Mouse (Mus musculus) layer of hippocampus, adult 11-12 months (tissue): ENCODE results near the gene Calm2.
A peak's percentile ranks its signal among the peaks of the same experiment; 100 is the strongest.

Source experiments
- DNase-seq: peaks from one replicate; pipeline ENCODE4 v3.0.0; 2022; ENCODE audit warnings: low spot score

Gene Calm2

DNA sequence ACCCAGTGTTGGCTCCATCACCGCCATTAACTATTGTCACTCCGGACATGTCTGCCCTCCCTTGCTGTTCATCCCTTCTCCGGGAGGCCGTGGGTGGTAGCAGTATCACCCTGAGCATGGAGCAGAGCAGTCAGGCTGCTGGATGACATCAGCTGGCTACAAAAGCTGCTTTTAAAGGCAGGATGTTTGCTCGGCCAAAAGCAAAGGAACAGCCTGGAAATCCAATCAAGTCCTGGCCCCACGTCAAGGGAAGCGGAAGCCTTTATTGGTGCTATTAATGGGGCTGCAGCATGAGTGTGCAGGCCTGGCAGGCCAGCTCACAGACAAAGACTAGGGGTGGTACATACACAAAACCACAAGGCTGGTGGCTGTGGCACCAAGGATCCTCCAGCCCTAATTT, 55.5 kb downstream of the Calm2 start:
- DNase-seq, result peak; percentile 72

DNA sequence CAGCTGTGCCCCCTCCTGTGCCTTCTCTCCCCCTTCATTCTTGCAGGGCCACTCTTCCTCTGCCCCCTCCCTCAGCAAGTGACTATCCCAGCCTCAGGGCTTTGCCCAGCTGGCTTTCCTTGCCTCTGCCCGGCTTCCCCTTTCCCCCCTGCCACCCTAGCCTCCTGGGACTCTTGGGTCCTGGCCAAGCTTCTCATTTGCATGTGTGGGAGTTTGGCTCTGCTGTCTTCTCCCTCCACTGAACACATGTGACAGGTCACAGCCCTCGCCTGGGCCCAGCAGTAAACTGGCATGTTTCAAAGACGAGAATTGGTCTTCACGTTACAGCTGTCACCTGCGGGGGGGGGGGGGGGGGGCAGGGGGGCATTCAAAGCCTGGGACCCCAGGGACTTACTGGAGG, 59.7 kb downstream of the Calm2 start:
- no peak for DNase-seq

DNA sequence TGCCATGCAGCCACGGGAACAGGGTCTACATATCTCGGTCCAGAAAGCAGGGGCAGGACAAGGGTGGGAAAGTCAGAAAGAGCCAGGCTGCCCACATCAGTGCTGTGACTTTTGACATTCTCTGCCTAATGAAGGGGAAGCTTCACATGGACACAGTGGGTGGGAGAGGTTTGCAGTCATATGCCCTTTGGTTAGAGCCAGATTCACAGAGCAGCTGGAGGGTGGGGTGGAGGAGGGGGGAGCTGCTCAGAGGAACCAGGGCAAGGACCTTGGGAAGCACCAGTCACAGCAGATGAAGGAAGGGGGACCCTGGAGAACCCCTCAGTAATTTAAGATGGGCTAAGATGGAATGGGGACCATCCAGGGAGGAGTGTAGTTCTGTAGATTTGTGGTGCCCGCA, 60.9 kb downstream of the Calm2 start:
- no peak for DNase-seq
